Mouse (Mus musculus) lung, adult 2 months (tissue): ENCODE results near the gene Tmem87b. TPM values are rescaled to one million over a fixed set of nuclear protein-coding genes. Genes with fewer than 3 reads are reported as not detected.

Source experiments
- DNase-seq: peaks from one replicate; pipeline ENCODE4 v3.0.0; 2022
- H3K4me1 ChIP-seq: fragments of 200-500 bp; 2 replicates; pipeline ENCODE4 v1.6.1; 2011; ENCODE audit warnings: low read length; ENCODE audit not compliant: control insufficient read depth, insufficient read depth
- H3K4me3 ChIP-seq: fragments of 200-500 bp; replicated peaks from 2 replicates; pipeline ENCODE3; 2011; ENCODE audit warnings: low read depth, mild to moderate bottlenecking, control low read depth, low read length; ENCODE audit errors: extremely low read depth
- CTCF ChIP-seq: fragments of 200-500 bp; IDR thresholded peaks from 2 replicates; pipeline ENCODE4 v1.5.1; 2011; ENCODE audit warnings: mild to moderate bottlenecking, low read length, control low read depth; ENCODE audit not compliant: insufficient read depth
- POLR2A ChIP-seq: fragments of 200-500 bp; IDR thresholded peaks from 2 replicates; pipeline ENCODE4 v1.6.1; 2011; ENCODE audit warnings: low read depth, mild to moderate bottlenecking, control low read depth, low read length, borderline replicate concordance; ENCODE audit errors: extremely low read depth
- WGBS: fragments of 180-500 bp; shearing (Covaris S2); methylation state at CpG from one replicate; pipeline ENCODE4 v1.1.7; 2018; 5-methylcytosine and 5-hydroxymethylcytosine counted together
- polyA plus RNA-seq: library from polyadenylated mRNA; depleted of rRNA; stranded (reverse); fragments of >200 nt; gene quantifications from 2 replicates; pipeline ENCODE4 v1.2.3, GENCODE M21; 2012; rRNA removed

Tmem87b gene
- polyA plus RNA-seq = 11.1 and 18.5 TPM in 2 replicates

DNA sequence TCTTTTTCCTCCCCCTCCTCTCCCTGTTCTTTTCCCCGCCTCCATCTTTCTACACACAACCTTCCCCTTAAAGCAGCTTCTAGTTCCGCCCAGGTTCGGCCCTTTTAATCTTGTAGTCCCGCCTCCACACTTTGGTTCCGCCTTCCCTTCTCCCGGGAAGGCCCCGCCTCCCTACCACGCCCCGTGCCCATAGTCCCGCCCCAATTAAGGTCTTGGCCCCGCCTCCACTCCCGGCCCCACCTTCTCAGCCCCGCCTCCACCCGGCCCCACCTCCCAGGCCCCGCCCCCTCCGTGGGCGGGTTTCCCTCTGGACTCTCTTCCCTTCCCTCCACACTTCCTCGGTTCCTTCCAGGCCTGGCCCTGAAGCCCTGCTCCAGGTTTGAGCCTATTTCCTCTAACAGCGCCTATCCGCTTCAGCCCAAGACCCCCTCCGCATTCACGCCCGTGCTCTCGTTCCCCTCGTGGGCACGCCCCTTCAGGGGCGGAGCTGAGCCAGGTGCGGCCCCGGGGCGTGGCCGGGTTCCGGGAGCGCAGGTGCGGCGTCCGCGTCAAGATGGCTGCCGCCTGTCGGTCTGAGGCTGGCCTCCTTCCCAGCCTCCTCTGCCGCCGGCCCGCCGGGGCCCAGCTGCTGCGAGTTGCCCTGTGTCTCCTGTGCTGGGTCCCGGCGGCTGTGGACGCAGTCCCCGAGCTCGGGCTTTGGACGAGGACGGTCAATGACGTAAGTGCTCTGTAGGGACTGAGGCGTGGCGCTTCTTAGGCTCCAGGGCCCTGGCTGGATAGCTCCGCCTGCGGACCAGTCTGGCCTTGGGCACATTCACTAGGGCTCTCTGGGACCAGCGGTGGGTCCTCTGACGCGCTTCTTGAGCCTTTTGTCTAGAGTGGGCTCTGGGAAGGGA, at the start of gene Tmem87b:
TSS of gene Tmem87b (plus strand) at position 333 of the 896 bp plus-strand sequence.
- Histone ChIP-seq H3K4me3 (peak within 1 kb of the TSS; percentile 96), H3K4me1 (peaks cover 5% of the 10 kb centered on the region; the same call in 1 of the 2 replicates)
- TF ChIP-seq POLR2A (peak; percentile 84; the same call in 1 of the 2 replicates), CTCF (no peak)
- DNase-seq = peak; percentile 97
- WGBS = under 1% methylated on average over 59 of the region's 59 CpGs

DNA sequence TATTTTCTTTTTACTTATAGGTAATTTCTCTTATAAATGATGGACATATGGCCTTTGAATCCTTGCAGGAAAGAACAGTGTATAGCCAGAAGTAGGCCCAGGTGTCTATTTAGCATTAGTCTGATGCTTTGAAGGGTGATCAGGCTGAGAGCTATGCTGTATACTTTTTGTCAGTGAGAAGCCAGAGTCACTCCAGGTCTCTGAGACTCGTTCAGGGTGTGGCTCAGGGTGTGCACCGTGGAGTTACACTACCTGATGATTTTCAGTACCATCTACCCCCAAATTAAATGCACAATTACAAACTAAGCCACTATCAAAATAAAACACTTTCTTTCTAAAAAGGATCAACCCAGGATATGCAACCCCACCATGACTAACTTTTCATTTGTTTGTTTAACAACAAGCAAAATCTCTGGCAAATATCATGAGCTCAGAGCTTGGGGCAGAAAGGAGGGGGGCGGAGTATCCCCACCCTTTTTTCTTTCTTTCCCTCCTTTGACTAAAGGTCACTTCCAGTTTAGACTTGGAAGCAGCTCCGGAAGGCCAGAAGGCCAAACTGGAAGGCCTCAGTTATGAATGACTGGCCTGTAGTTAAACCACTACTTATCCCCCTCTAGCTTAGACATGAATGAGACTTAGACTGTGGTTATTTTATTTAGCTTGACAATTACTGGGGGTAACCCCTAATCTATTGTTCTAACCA, 49.2 kb upstream of the Tmem87b start:
- H3K4me3 ChIP-seq = no peak overlapping the region
- TF ChIP-seq CTCF = no peak
- no peak for TF ChIP-seq POLR2A
- WGBS = 73% methylated on average over 4 of the region's 4 CpGs
- DNase-seq = no peak
- no peaks in the 10 kb centered on the region for H3K4me1 ChIP-seq

DNA sequence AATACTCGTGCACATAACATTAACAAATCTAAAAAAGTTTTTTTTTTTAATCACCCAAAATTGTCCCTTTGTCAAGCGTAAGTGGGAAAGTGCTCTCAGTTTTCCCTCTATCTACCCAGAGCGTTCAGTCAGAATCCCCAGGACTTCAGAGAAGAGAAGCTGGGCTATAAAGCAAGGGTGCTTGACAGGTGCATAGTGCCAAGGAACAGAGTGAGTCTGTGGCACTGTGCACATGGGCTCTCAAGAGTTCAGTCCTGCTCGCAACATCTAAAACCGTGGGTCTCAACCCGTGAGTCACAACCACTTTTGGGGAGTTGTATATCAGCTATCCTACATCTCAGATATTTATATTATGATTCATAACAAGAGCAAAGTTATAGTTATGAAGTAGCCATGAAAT, 47.4 kb upstream of the Tmem87b start:
- H3K4me1 ChIP-seq = no peaks in the 10 kb centered on the region
- TF ChIP-seq CTCF (no peak), POLR2A (no peak)
- 88% methylated on average over 6 of the region's 6 CpGs for WGBS
- no peak for DNase-seq
- no peak overlapping the region for H3K4me3 ChIP-seq

DNA sequence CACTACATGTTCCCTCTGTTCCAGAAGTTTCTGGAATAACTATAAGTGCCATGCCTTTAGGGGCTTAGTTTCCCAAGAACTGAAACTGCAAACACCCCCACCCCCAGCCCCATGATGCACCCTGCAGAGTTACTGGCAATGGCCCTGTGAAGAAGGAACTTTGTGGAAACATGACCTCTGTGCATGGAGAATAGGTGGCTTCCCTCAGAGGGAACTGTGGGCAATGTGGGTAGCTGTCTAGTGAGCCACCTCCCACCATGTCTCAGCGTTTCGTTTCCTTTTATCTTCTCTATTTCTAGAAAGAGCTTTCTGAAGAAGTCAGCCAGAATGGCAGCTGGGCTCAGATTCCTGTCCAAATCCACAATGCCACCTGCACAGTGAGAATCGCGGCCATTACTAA, 46.9 kb upstream of the Tmem87b start:
- DNase-seq = no peak
- Histone ChIP-seq H3K4me3 (no peak overlapping the region), H3K4me1 (no peaks in the 10 kb centered on the region)
- TF ChIP-seq CTCF (no peak), POLR2A (no peak)
- 83% methylated on average over 4 of the region's 4 CpGs for WGBS

DNA sequence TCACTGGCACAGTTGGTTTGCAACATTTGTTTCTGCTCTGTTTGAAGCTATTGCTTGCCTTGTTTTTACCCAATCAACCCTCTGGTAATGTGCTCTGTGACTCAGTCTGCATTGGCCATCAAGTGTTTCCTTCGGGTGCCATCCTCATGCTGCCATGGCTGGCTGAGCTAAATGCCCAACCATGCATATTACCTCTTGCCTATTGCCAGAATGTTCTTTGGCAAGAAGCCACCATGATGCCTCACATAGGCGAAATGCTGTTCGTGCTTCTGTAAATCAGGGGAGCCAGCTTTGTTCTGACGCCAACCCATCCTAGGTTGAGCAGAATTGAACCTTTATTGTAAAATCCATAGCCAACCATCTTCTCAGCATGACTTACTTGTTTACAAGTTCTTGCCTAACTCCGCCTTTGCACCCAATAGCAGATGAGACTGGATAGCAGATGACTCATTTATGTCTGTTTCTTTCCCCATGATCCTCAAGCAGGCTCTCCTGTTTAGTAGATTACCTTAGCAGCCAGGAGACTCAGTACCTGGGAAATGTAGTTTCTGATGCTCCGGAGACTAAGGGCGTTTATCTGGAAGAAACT, 46.1 kb upstream of the Tmem87b start:
- 91% methylated on average over 7 of the region's 7 CpGs for WGBS
- no peak for DNase-seq
- no peaks in the 10 kb centered on the region for H3K4me1 ChIP-seq

DNA sequence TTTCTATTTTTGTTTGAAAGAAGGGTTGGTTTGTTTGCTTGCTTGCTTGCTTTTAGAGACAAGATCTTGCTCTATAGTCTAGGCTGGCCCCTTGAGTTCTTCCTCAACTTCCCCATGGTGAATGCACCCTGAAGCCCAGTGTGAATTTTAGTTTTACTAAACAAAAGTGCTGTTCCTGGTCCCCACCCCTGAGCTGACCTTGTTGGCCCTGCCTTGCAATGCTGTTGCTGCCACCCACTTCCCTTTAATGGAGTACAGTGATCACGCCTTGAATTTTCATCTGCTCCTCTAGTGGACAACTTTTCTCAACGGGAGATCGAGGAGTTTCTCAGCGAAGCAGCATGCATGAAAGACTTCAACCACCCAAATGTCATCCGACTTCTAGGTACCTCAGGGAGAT, 35.7 kb upstream of the Tmem87b start:
- TF ChIP-seq CTCF (no peak), POLR2A (no peak)
- 83% methylated on average over 5 of the region's 5 CpGs for WGBS
- DNase-seq = no peak
- Histone ChIP-seq H3K4me3 (no peak overlapping the region), H3K4me1 (no peaks in the 10 kb centered on the region)

More for the DNA sequence above, 46.1 kb upstream of the Tmem87b start:
- TF ChIP-seq CTCF (no peak), POLR2A (no peak)
- no peak overlapping the region for H3K4me3 ChIP-seq

DNA sequence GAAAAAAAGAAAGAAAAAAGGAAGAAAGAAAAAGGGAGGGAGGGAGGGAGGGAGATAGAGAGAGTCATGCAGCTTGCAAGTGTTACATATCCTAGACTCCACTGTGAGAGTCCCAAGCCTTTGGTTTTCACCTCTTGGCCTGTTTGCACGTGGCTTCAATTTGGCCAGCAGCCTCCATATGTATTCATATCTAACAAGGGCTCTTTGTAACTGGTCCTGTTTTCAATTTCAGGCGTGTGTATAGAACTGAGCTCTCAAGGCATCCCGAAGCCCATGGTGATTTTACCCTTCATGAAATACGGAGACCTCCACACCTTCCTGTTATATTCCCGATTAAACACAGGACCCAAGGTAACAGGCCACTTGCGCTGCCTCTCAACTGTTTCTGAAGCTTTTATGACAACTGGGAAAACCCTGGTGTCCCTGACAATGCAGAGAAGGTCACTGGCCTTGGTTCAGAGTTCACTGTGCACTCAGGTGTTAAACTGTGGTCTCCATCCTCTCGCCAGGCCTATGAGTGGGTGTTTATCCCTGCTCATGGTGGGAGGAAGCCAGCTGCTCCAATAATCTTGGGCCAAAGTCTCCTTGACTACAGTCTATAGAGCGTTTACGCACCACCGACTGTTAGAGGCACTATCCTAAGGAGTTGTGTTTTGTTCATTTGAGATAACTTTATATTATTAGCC, 34.1 kb upstream of the Tmem87b start:
- no peak for DNase-seq
- WGBS = 84% methylated on average over 10 of the region's 10 CpGs
- TF ChIP-seq CTCF (no peak), POLR2A (no peak)
- Histone ChIP-seq H3K4me3 (no peak overlapping the region), H3K4me1 (no peaks in the 10 kb centered on the region)

DNA sequence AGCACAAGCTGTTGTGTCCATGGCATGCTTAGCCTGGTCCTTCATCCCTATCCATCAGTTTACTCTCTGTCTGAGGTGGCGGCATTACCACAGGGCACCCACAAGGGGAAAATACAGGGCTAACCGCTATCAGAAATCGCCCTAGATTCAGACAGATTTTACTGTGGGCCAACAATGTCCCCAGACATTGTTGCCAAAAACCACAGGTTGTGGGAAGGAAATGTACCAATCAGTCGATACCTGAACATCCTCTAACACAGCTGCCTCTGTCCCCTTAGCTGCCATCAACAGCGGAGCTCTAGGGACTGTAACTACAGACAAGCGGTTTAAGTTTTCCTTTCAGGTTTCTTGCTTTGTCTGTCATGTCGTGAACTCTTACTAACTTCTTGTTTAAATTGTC, 33.1 kb upstream of the Tmem87b start:
- H3K4me3 ChIP-seq = no peak overlapping the region
- DNase-seq = no peak
- 81% methylated on average over 7 of the region's 7 CpGs for WGBS

DNA sequence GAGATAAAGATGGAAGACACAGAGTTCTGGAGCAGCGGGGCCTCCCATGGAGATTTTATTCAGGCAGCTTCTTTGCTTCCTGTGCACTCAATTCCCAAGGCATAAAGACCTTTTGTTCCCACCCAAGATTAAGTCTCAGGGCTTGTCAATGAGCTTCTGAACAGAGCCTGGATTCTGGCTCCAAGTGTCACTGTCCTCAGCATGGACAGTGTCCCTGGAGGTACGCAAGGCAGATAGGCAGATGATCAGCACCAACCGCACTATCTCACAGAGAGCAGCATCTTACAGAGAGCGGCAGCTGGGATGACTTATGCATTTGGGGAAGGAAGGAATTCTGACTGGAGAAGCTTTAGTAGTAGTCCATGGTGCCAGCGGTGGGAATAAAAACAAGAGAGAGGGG, 31.6 kb upstream of the Tmem87b start:
- no peak overlapping the region for H3K4me3 ChIP-seq
- no peak for DNase-seq
- 79% methylated on average over 5 of the region's 5 CpGs for WGBS
- TF ChIP-seq POLR2A (no peak), CTCF (no peak)
- H3K4me1 ChIP-seq = no peaks in the 10 kb centered on the region

More for the DNA sequence above, 33.1 kb upstream of the Tmem87b start:
- no peaks in the 10 kb centered on the region for H3K4me1 ChIP-seq
- TF ChIP-seq POLR2A (no peak), CTCF (no peak)
